Mouse (Mus musculus) MEL (cell line): ENCODE results near the gene Tchp. TPM values are rescaled to one million over a fixed set of nuclear protein-coding genes. Genes with fewer than 3 reads are reported as not detected.

ENCODE experiments used
- DNase-seq: peaks from one replicate; pipeline ENCODE4 v3.0.0; 2011; ENCODE audit warnings: low read depth, low spot score
- H3K27ac ChIP-seq: 2 replicates; pipeline ENCODE4 v1.5.1; 2012; ENCODE audit warnings: low read depth, mild to moderate bottlenecking, control low read depth, low read length, moderate library complexity; ENCODE audit not compliant: control insufficient read depth
- H3K27me3 ChIP-seq, 2 experiments: fragments of 150-350 bp in 1 of 2; sonication (generic) in 1 of 2; 2 replicates each; pipeline ENCODE4 v1.6.1; 2012; ENCODE audit warnings: low read length in 2 of 2, mild to moderate bottlenecking in 2 of 2, improper control_type of control experiment in 1 of 2, moderate library complexity in 1 of 2; ENCODE audit not compliant: insufficient read depth in 2 of 2, control insufficient read depth in 1 of 2
- H3K36me3 ChIP-seq, 2 experiments: 2 replicates each; pipeline ENCODE4 v1.6.1; 2012 to 2014; ENCODE audit warnings: low read length in 2 of 2, improper control_type of control experiment in 1 of 2, inconsistent platforms in 1 of 2, mild to moderate bottlenecking in 1 of 2; ENCODE audit not compliant: insufficient read depth in 2 of 2, control insufficient read depth in 1 of 2
- H3K4me1 ChIP-seq, 2 experiments: fragments of 150-350 bp in 1 of 2; sonication (generic) in 1 of 2; 2 replicates each; pipeline ENCODE4 v1.6.1; 2012; ENCODE audit warnings: low read length in 2 of 2, improper control_type of control experiment in 1 of 2, mild to moderate bottlenecking in 1 of 2; ENCODE audit not compliant: insufficient read depth in 2 of 2, control insufficient read depth in 1 of 2
- H3K4me3 ChIP-seq, 2 experiments: fragments of 150-350 bp in 1 of 2; sonication (generic) in 1 of 2; 2 replicates each; pipeline ENCODE4 v1.5.1; 2012; ENCODE audit warnings: low read depth in 2 of 2, low read length in 2 of 2, mild to moderate bottlenecking in 2 of 2, moderate library complexity in 2 of 2, control low read depth in 1 of 2, improper control_type of control experiment in 1 of 2; ENCODE audit not compliant: control insufficient read depth in 1 of 2, insufficient read depth in 1 of 2
- H3K79me2 ChIP-seq: 2 replicates; pipeline ENCODE4 v1.6.1; 2012; ENCODE audit warnings: mild to moderate bottlenecking, low read length, moderate library complexity; ENCODE audit not compliant: control insufficient read depth, poor library complexity, insufficient read depth
- H3K9ac ChIP-seq: 2 replicates; pipeline ENCODE4 v1.6.1; 2012; ENCODE audit warnings: low read depth, mild to moderate bottlenecking, control low read depth, low read length, moderate library complexity; ENCODE audit not compliant: control insufficient read depth, poor library complexity, severe bottlenecking
- H3K9me3 ChIP-seq: fragments of 150-350 bp; sonication (generic); replicated peaks from 2 replicates; pipeline ENCODE4 v1.6.1; 2012; ENCODE audit warnings: mild to moderate bottlenecking, low read length, improper control_type of control experiment, moderate library complexity; ENCODE audit not compliant: insufficient read depth
- BHLHE40 ChIP-seq: IDR thresholded peaks from 2 replicates; pipeline ENCODE4 v1.6.1; 2012; ENCODE audit warnings: low read depth, mild to moderate bottlenecking, inconsistent platforms, low read length, improper control_type of control experiment, borderline replicate concordance
- CHD1 ChIP-seq: IDR thresholded peaks from 2 replicates; pipeline ENCODE4 v1.6.1; 2012; ENCODE audit warnings: low read depth, mild to moderate bottlenecking, inconsistent platforms, low read length, improper control_type of control experiment
- CHD2 ChIP-seq: IDR thresholded peaks from 2 replicates; pipeline ENCODE4 v1.6.1; 2011; ENCODE audit warnings: low read length, improper control_type of control experiment
- ELF1 ChIP-seq: IDR thresholded peaks from 2 replicates; pipeline ENCODE4 v1.6.1; 2014; ENCODE audit warnings: low read depth, mild to moderate bottlenecking, inconsistent platforms, low read length, improper control_type of control experiment, moderate library complexity
- EP300 ChIP-seq, 2 experiments: IDR thresholded peaks; 2 replicates each; pipeline ENCODE4 v1.6.1; 2011; ENCODE audit warnings: improper control_type of control experiment in 2 of 2, low read length in 2 of 2, low read depth in 1 of 2, mild to moderate bottlenecking in 1 of 2
- ETS1 ChIP-seq: IDR thresholded peaks from 2 replicates; pipeline ENCODE4 v1.6.1; 2012; ENCODE audit warnings: low read depth, mild to moderate bottlenecking, inconsistent platforms, low read length, improper control_type of control experiment, moderate library complexity
- GABPA ChIP-seq: IDR thresholded peaks from 2 replicates; pipeline ENCODE4 v1.6.1; 2012; ENCODE audit warnings: low read depth, mild to moderate bottlenecking, inconsistent platforms, low read length, improper control_type of control experiment, moderate library complexity
- GATA1 ChIP-seq: IDR thresholded peaks from 2 replicates; pipeline ENCODE4 v1.6.1; 2011; ENCODE audit warnings: low read depth, low read length, improper control_type of control experiment
- JUND ChIP-seq: IDR thresholded peaks from 2 replicates; pipeline ENCODE4 v1.6.1; 2011; ENCODE audit warnings: low read depth, mild to moderate bottlenecking, improper control_type of control experiment, low read length
- KAT2A ChIP-seq: conservative IDR thresholded peaks from 2 replicates; pipeline ENCODE4 v1.6.1; 2012; ENCODE audit warnings: low read depth, low read length, improper control_type of control experiment, inconsistent platforms
- MAFK ChIP-seq: IDR thresholded peaks from 2 replicates; pipeline ENCODE4 v1.6.1; 2011; ENCODE audit warnings: low read depth, mild to moderate bottlenecking, low read length, improper control_type of control experiment, borderline replicate concordance
- MAX ChIP-seq: IDR thresholded peaks from 2 replicates; pipeline ENCODE4 v1.6.1; 2011; ENCODE audit warnings: low read length, improper control_type of control experiment
- MAZ ChIP-seq: IDR thresholded peaks from 2 replicates; pipeline ENCODE4 v1.6.1; 2012; ENCODE audit warnings: low read depth, mild to moderate bottlenecking, inconsistent platforms, low read length, improper control_type of control experiment
- MEF2A ChIP-seq: IDR thresholded peaks from 2 replicates; pipeline ENCODE4 v1.6.1; 2014; ENCODE audit warnings: low read depth, mild to moderate bottlenecking, inconsistent platforms, low read length, improper control_type of control experiment; ENCODE audit not compliant: poor library complexity, insufficient replicate concordance, severe bottlenecking; ENCODE audit errors: extremely low read depth
- MYB ChIP-seq: IDR thresholded peaks from 2 replicates; pipeline ENCODE4 v1.6.1; 2011; ENCODE audit warnings: mild to moderate bottlenecking, low read depth, low read length, improper control_type of control experiment
- MYC ChIP-seq: IDR thresholded peaks from 2 replicates; pipeline ENCODE4 v1.6.1; 2011; ENCODE audit warnings: low read depth, mild to moderate bottlenecking, low read length, improper control_type of control experiment, moderate library complexity
- NELFE ChIP-seq: IDR thresholded peaks from 2 replicates; pipeline ENCODE4 v1.6.1; 2011; ENCODE audit warnings: low read depth, low read length, improper control_type of control experiment
- POLR2A ChIP-seq, 2 experiments: IDR thresholded peaks; 2 replicates each; pipeline ENCODE4 v1.6.1; 2011 to 2012; ENCODE audit warnings: low read length in 2 of 2, mild to moderate bottlenecking in 2 of 2, control low read depth in 1 of 2, improper control_type of control experiment in 1 of 2, low read depth in 1 of 2, moderate library complexity in 1 of 2; ENCODE audit not compliant: control insufficient read depth in 1 of 2, insufficient read depth in 1 of 2, poor library complexity in 1 of 2
- POLR2AphosphoS2 ChIP-seq: IDR thresholded peaks from 2 replicates; pipeline ENCODE4 v1.6.1; 2011; ENCODE audit warnings: low read length, improper control_type of control experiment
- POLR2AphosphoS5 ChIP-seq: IDR thresholded peaks from 2 replicates; pipeline ENCODE4 v1.6.1; 2012; ENCODE audit warnings: low read depth, borderline replicate concordance, mild to moderate bottlenecking, inconsistent platforms, low read length, moderate library complexity, mixed read lengths
- SIN3A ChIP-seq: IDR thresholded peaks from 2 replicates; pipeline ENCODE4 v1.6.1; 2012; ENCODE audit warnings: low read length, improper control_type of control experiment, inconsistent platforms
- TAL1 ChIP-seq: IDR thresholded peaks from 2 replicates; pipeline ENCODE4 v1.6.1; 2012; ENCODE audit warnings: mild to moderate bottlenecking, inconsistent platforms, low read length, moderate library complexity, mixed read lengths
- TBP ChIP-seq: IDR thresholded peaks from 2 replicates; pipeline ENCODE4 v1.8.0; 2011; ENCODE audit warnings: low read depth, low read length, improper control_type of control experiment
- USF1 ChIP-seq: IDR thresholded peaks from 2 replicates; pipeline ENCODE4 v1.6.1; 2014; ENCODE audit warnings: low read depth, mild to moderate bottlenecking, inconsistent platforms, low read length, improper control_type of control experiment, moderate library complexity
- ZKSCAN1 ChIP-seq: IDR thresholded peaks from 2 replicates; pipeline ENCODE4 v1.6.1; 2012; ENCODE audit warnings: low read depth, mild to moderate bottlenecking, inconsistent platforms, low read length, improper control_type of control experiment, moderate library complexity
- ZNF384 ChIP-seq: IDR thresholded peaks from 2 replicates; pipeline ENCODE4 v1.6.1; 2012; ENCODE audit warnings: low read depth, mild to moderate bottlenecking, inconsistent platforms, low read length, improper control_type of control experiment
- polyA plus RNA-seq, 2 experiments: library from polyadenylated mRNA; stranded (reverse) in 1 of 2; unstranded in 1 of 2; fragments of >175 nt in 1 of 2; fragments of >200 nt in 1 of 2; gene quantifications; 2 replicates each; pipeline versions ENCODE4 v1.2.1 to v1.2.4; 2012; ENCODE audit warnings: low replicate concordance in 2 of 2, low read depth in 1 of 2; ENCODE audit not compliant: insufficient read length in 2 of 2, insufficient read depth in 1 of 2, missing spikeins in 1 of 2
- total RNA-seq: library from RNA; depleted of rRNA; stranded (reverse); fragments of 300-350 nt; gene quantifications from 2 replicates; pipeline ENCODE4 v1.2.3, GENCODE M21; 2012

Tchp gene
- total and polyA plus RNA-seq, 3 experiments, result 13.6 to 21.1 TPM; not detected in 1

DNA sequence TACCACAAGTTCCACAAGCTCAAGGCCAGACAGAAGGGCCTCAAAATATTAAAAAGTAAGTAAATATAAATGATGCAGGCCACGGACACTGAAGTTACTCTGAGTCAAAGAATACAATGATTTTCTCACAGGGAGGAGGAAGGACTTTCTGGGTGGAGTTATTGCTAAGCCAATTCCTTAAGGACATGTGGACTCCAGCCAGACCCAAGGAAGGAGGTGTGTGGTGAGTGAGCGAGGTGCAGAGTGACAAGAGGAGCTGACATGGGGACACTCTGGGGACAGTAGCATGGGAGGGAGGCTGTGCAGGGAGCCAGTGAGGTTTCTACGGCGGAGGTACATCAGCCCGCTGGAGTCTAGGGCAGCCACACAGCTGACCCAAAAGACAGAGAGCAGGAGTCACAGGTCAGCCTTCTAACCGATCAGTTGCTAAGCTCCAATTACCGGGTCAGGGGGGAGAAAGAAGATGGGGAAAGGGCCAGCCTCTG lies 20.8 kb upstream of the Tchp start:
- Histone ChIP-seq H3K9me3 (no peaks in the 10 kb centered on the region), H3K9ac (no peak overlapping the region), H3K4me1 (peaks cover 0 to 15% of the 10 kb centered on the region in 2 experiments; a peak in 2 of 4 replicates), H3K79me2 (peaks cover 6% of the 10 kb centered on the region), H3K4me3 (no peak overlapping the region), H3K36me3 (peaks cover 0 to 6% of the 10 kb centered on the region in 2 experiments; a peak in 1 of 4 replicates), H3K27ac (no peak overlapping the region), H3K27me3 (no peaks in the 10 kb centered on the region)
- no peak for TF ChIP-seq MAZ
- DNase-seq, result no peak

DNA sequence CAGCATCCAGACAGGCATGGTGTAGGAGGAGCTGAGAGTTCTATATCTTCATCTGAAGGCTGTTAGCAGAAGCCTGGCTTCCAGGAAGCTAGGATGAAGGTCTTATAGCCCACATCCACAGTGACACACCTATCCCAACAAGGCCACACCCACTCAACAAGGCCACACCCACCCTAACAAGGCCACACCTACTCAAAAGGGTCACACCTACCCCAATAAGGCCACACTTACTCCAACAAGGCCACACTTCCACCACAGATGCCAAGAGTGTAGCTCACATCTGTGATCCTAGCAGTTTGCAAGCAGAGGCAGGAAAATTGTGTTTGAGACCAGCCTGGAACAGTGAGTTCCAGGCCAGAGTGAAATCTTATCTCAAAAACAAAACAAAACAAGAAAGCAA lies 19.7 kb upstream of the Tchp start:
- peaks cover 6% of the 10 kb centered on the region for H3K79me2 ChIP-seq
- peak; percentile 40 for DNase-seq
- peaks cover 0 to 18% of the 10 kb centered on the region in 2 experiments; a peak in 2 of 4 replicates for H3K4me1 ChIP-seq

DNA sequence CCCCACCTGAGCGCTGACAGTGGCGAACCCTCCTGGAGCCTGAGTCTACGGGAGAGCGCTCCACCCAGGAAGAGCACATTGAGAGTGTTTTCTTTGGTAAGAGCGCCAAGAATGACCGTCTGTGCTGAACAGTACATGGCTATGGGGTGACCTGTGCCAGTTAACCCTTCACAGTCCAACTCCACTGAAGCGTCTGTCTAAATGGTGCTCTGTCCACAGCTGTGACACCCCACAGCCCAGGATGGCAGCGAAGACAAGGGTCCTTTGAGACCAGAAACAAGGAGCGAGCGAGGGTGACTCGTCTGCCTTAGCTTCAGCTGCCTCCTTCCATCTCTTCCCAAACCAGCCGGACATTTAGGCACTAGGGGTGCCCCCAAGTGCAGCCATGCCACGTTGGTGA lies 18.9 kb upstream of the Tchp start:
- H3K27ac ChIP-seq, result no peak overlapping the region
- H3K27me3 ChIP-seq, result peaks cover 0 to 2% of the 10 kb centered on the region in 2 experiments; a peak in 1 of 4 replicates
- no peaks in the 10 kb centered on the region for H3K9me3 ChIP-seq
- H3K4me1 ChIP-seq, result peaks cover 0 to 18% of the 10 kb centered on the region in 2 experiments; a peak in 2 of 4 replicates
- H3K36me3 ChIP-seq, result peaks cover 0 to 6% of the 10 kb centered on the region in 2 experiments; a peak in 1 of 4 replicates
- no peak overlapping the region for H3K4me3 ChIP-seq
- no peak for DNase-seq
- no peak overlapping the region for H3K9ac ChIP-seq
- no peak for TF ChIP-seq BHLHE40
- TF ChIP-seq ZKSCAN1, result no peak
- TF ChIP-seq MYB, result no peak
- TF ChIP-seq MYC, result no peak
- TF ChIP-seq MAX, result no peak
- no peak for TF ChIP-seq POLR2AphosphoS2
- no peak for TF ChIP-seq MEF2A
- no peak for TF ChIP-seq JUND
- no peak for TF ChIP-seq GABPA
- H3K79me2 ChIP-seq, result peaks cover 6% of the 10 kb centered on the region

More for the DNA sequence above, 19.7 kb upstream of the Tchp start:
- Histone ChIP-seq H3K36me3 (peaks cover 0 to 6% of the 10 kb centered on the region in 2 experiments; a peak in 1 of 4 replicates), H3K9me3 (no peaks in the 10 kb centered on the region), H3K27ac (no peak overlapping the region), H3K27me3 (no peaks in the 10 kb centered on the region), H3K9ac (no peak overlapping the region), H3K4me3 (no peak overlapping the region)
- no peak for TF ChIP-seq MAX
- TF ChIP-seq POLR2A (IDR thresholded peaks at IDR 0.05; ENCODE audit: control insufficient read depth in 1 of 2, insufficient read depth in 1 of 2, low read depth in 1 of 2, low read length in 2 of 2, poor library complexity in 1 of 2), result no peak
- TF ChIP-seq KAT2A, result no peak
- TF ChIP-seq ZKSCAN1, result no peak
- no peak for TF ChIP-seq GATA1
- TF ChIP-seq NELFE, result no peak
- TF ChIP-seq ZNF384, result no peak
- TF ChIP-seq TBP, result no peak
- TF ChIP-seq ETS1, result no peak
- no peak for TF ChIP-seq POLR2AphosphoS5
- no peak for TF ChIP-seq ELF1
- TF ChIP-seq TAL1, result no peak
- TF ChIP-seq CHD1, result no peak
- no peak for TF ChIP-seq GABPA
- no peak for TF ChIP-seq MAFK
- TF ChIP-seq SIN3A, result no peak
- TF ChIP-seq USF1, result no peak
- no peak for TF ChIP-seq POLR2AphosphoS2
- no peak for TF ChIP-seq CHD2
- TF ChIP-seq EP300 (IDR thresholded peaks at IDR 0.05; ENCODE audit: low read depth in 1 of 2, low read length in 2 of 2), result no peak
- TF ChIP-seq, all 39 proteins: peak for 0
